Mouse (Mus musculus) lung, postnatal 0 days (tissue): ENCODE results near the gene Iqck.

Source experiments
- CTCF ChIP-seq: IDR thresholded peaks from 2 replicates; pipeline ENCODE4 v1.5.1; 2016; ENCODE audit warnings: antibody characterized with exemption, mild to moderate bottlenecking
- EP300 ChIP-seq: IDR thresholded peaks from 2 replicates; pipeline ENCODE4 v1.6.1; 2016; ENCODE audit warnings: antibody characterized with exemption, mild to moderate bottlenecking, control low read depth

- TF ChIP-seq CTCF = no peak
- TF ChIP-seq EP300 = no peak
These were observed 130.2 kb downstream of the Iqck start for GRCm38 (mm10) chr7:118985786-118986185.
